Mouse (Mus musculus) intestine, embryonic 16.5 days (tissue): ENCODE measurements at regions not wholly inside any gene's neighbourhood (a gene's known extent, or its start where the extent isn't known, plus 50 kb on each side); places are given as distances from the start of the nearest gene placed in this dataset.

Experiments used
- ATAC-seq: fragments of 200-750 bp; cut with Nextera tagmentation; 2 replicates; pipeline ENCODE4 v1.8.0; 2017; ENCODE audit warnings: moderate TSS enrichment, moderate library complexity
- H3K27ac ChIP-seq: fragments of 300-500 bp; sonication (generic); 2 replicates; pipeline ENCODE4 v1.5.1; 2014; ENCODE audit warnings: mild to moderate bottlenecking, low read length
- H3K27me3 ChIP-seq: fragments of 300-500 bp; sonication (generic); replicated peaks from 2 replicates; pipeline ENCODE4 v1.6.1; 2014; ENCODE audit warnings: low read length, control low read depth, mixed read lengths; ENCODE audit not compliant: control insufficient read depth, insufficient read depth
- H3K36me3 ChIP-seq: fragments of 300-500 bp; sonication (generic); 2 replicates; pipeline ENCODE4 v1.6.1; 2014; ENCODE audit warnings: low read length, control low read depth; ENCODE audit not compliant: control insufficient read depth, insufficient read depth
- H3K4me1 ChIP-seq: fragments of 300-500 bp; sonication (generic); 2 replicates; pipeline ENCODE4 v1.6.1; 2014; ENCODE audit warnings: low read length, control low read depth, mixed read lengths; ENCODE audit not compliant: control insufficient read depth, insufficient read depth
- H3K4me2 ChIP-seq: fragments of 300-500 bp; sonication (generic); 2 replicates; pipeline ENCODE4 v1.6.1; 2014; ENCODE audit warnings: low read depth, low read length, control low read depth
- H3K4me3 ChIP-seq: fragments of 300-500 bp; sonication (generic); 2 replicates; pipeline ENCODE4 v1.5.1; 2014; ENCODE audit warnings: mild to moderate bottlenecking, low read length
- H3K9ac ChIP-seq: fragments of 300-500 bp; sonication (generic); 2 replicates; pipeline ENCODE4 v1.6.1; 2014; ENCODE audit warnings: low read depth, low read length
- H3K9me3 ChIP-seq: fragments of 300-500 bp; sonication (generic); 2 replicates; pipeline ENCODE4 v1.6.1; 2016; ENCODE audit warnings: low read length, control low read depth; ENCODE audit not compliant: control insufficient read depth
- WGBS: fragments of 180-500 bp; shearing (Covaris S2); extraction: QIAGEN DNeasy Blood & Tissue Kit; methylation state at CpG from one replicate; pipeline ENCODE4 v1.1.7; 2014; 5-methylcytosine and 5-hydroxymethylcytosine counted together

DNA sequence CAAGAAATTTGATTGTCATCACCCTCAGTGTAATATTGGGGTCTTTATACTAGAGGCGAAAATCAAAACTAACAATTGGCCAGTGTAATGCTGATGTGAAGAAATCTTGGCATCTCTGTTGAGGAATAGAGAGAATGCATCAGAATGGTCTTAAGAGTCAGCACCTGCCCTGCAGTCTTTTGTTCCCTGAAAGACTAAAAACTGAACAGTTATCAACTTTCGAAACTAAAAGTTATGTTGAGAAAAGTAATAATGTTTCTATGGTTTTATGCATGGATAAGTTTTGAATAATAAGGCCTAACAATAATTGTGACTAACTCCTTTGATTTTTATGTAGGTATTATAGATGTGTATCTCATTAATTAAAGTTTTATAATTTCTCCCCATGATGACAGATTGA lies 1158.6 kb downstream of the D3Ertd751e start:
- Histone ChIP-seq H3K27me3 (no peaks in the 10 kb centered on the region), H3K9ac (no peak overlapping the region), H3K4me3 (no peak overlapping the region), H3K27ac (no peak overlapping the region), H3K4me1 (no peaks in the 10 kb centered on the region), H3K4me2 (no peak overlapping the region), H3K36me3 (no peaks in the 10 kb centered on the region), H3K9me3 (no peaks in the 10 kb centered on the region)
- WGBS: 92% methylated on average over 2 of the region's 2 CpGs
- no peak for ATAC-seq

DNA sequence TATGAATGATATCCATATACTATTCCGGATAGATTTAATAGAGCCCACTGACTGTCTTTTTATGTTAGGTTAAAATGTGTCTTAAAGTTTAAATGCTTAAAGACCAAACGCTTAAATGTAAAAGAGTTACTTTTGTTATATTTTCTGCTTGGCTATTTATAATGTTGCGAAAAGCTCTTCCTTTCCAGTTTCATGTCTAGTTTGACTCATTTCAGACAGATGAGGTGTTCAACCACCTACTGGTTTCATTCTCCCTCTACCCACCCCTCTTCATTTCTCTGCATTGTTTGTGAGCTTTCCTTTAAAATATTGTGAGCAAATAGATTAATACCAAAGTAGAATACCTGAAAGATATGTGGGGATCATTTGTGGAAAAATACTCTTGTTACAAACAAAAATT lies 1163.8 kb downstream of the D3Ertd751e start:
- 89% methylated on average over 3 of the region's 3 CpGs for WGBS
- Histone ChIP-seq H3K27ac (no peak overlapping the region), H3K27me3 (no peaks in the 10 kb centered on the region), H3K9ac (no peak overlapping the region), H3K4me2 (no peak overlapping the region), H3K9me3 (no peaks in the 10 kb centered on the region), H3K4me3 (no peak overlapping the region), H3K4me1 (no peaks in the 10 kb centered on the region), H3K36me3 (no peaks in the 10 kb centered on the region)
- ATAC-seq: no peak

DNA sequence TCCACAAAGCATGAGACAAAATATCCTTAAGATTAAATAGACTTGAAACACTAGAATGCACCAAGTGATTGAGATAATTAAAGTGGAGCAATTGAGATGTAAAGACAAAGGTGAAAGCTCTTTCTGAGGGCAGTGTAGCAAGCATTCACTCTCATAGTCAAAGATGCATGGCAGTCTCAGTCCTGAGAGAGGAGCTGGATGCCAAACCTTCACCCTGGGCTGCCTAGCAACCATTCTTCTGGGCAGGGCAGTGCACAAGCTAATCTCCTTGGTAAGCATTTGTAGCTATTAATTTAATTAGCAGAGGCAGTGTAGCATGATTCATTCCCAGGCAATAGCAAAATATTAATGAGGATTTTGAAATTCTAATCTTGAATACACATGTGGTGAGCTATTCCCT lies 1166.0 kb downstream of the D3Ertd751e start:
- no peak overlapping the region for H3K4me3 ChIP-seq
- H3K27ac ChIP-seq: no peak overlapping the region
- H3K9me3 ChIP-seq: no peaks in the 10 kb centered on the region
- H3K36me3 ChIP-seq: no peaks in the 10 kb centered on the region
- H3K27me3 ChIP-seq: no peaks in the 10 kb centered on the region
- H3K9ac ChIP-seq: no peak overlapping the region
- no peak overlapping the region for H3K4me2 ChIP-seq
- no peaks in the 10 kb centered on the region for H3K4me1 ChIP-seq
- no peak for ATAC-seq

DNA sequence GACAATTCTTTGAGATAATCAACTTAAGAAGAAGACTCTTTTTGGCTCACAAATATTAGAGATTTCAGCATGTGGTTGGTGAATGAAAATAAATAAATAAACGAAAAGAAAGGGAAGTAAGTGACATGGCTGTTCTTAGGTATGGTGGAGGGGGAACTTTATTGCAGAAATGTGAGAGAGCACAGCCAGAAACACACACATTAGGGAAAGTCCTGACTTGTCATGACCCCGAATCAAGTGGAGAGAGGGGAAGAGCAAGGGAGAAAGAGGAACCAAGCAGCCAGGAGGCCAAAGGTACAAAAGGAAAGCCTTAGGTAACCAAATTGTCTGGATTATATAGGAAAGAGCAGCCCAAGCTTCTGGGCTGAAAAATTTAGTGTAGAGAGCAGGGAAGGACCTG lies 1172.7 kb downstream of the D3Ertd751e start:
- Histone ChIP-seq H3K27ac (no peak overlapping the region), H3K27me3 (no peaks in the 10 kb centered on the region), H3K9ac (no peak overlapping the region), H3K4me1 (no peaks in the 10 kb centered on the region), H3K9me3 (no peaks in the 10 kb centered on the region), H3K36me3 (no peaks in the 10 kb centered on the region), H3K4me3 (no peak overlapping the region), H3K4me2 (no peak overlapping the region)
- WGBS: 68% methylated on average over 2 of the region's 2 CpGs
- ATAC-seq: no peak

DNA sequence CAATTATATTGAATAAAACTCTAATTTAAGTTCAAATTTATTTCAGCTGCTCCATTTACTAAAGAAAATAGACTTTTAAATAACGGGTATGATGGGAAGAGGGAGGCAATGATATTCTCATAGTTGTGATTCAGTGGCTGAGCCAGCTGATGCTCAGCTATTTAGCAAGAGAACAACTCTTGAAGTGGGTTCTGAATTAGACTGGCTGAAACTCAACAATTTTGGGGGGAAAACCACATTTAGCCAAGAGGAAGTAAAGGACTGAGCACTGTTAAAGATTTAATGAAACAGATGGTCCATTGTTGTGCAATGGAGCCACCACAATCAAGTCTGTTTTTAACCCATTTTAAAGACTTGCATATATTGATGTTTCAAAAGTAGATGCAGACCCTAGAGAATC lies 1193.0 kb downstream of the D3Ertd751e start:
- no peak for ATAC-seq
- no peaks in the 10 kb centered on the region for H3K9me3 ChIP-seq
- H3K27ac ChIP-seq: no peak overlapping the region
- no peaks in the 10 kb centered on the region for H3K4me1 ChIP-seq
- no peak overlapping the region for H3K4me3 ChIP-seq
- H3K36me3 ChIP-seq: no peaks in the 10 kb centered on the region
- WGBS: 88% methylated on average over 1 of the region's 1 CpGs
- H3K9ac ChIP-seq: no peak overlapping the region
- H3K4me2 ChIP-seq: no peak overlapping the region
- no peaks in the 10 kb centered on the region for H3K27me3 ChIP-seq

DNA sequence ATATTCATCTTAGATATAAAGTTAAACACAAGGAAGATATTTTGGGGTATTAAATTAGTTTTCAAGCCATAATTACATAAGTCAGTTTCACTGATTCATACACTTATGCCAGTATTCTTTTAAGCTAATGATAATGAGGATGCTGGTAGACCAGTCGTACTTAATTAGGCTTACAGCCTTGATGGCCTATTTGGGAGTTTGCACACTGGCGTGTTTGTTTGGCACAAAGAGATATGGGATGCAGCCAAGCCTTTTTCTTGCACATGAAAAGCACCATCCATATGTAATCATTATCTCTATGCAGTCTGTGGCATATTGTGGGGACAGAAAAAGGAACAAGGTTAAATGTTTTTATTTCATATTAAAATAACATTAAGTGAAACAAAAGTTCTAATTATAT lies 1234.7 kb downstream of the D3Ertd751e start:
- H3K36me3 ChIP-seq: no peaks in the 10 kb centered on the region
- WGBS: 63% methylated on average over 2 of the region's 2 CpGs
- no peak overlapping the region for H3K27ac ChIP-seq
- no peak overlapping the region for H3K4me3 ChIP-seq
- H3K4me1 ChIP-seq: no peaks in the 10 kb centered on the region
- no peak overlapping the region for H3K4me2 ChIP-seq
- no peaks in the 10 kb centered on the region for H3K9me3 ChIP-seq
- ATAC-seq: no peak
- no peak overlapping the region for H3K9ac ChIP-seq
- no peaks in the 10 kb centered on the region for H3K27me3 ChIP-seq
